Mouse (Mus musculus): ENCODE results near the gene Phf20. TPM values are rescaled to one million over a fixed set of nuclear protein-coding genes. Genes with fewer than 3 reads are reported as not detected.
A peak's percentile ranks its signal among the peaks of the same experiment; 100 is the strongest.

Gene Phf20
- 68.1 and 75.5 TPM in 2 replicates for polyA plus RNA-seq (2016; fragmentation: Nextera tagmentation; extraction: Ambion mirVana)

GRCm38 (mm10) chr2:156196302-156197128 lies at the start of gene Phf20:
Gene Phf20, plus strand, starts transcription at chr2:156196466.
- peak within 1 kb of the TSS; percentile 98 for H3K27ac ChIP-seq
- peaks cover 20% of the 10 kb centered on the region for H3K36me3 ChIP-seq
- peaks cover 40% of the 10 kb centered on the region for H3K4me1 ChIP-seq
- H3K9me3 ChIP-seq (replicated peaks) = no peaks in the 10 kb centered on the region
- H3K4me3 ChIP-seq = peak within 1 kb of the TSS; percentile 84
- under 1% methylated on average over 88 of the region's 88 CpGs for WGBS
- no peaks in the 10 kb centered on the region for H3K27me3 ChIP-seq (ENCODE audit: low read depth, poor library complexity, severe bottlenecking)
- DNase-seq (ENCODE audit: low spot score) = peak; percentile 100

GRCm38 (mm10) chr2:156147316-156147915 lies 48.9 kb upstream of the Phf20 start:
- H3K36me3 ChIP-seq = peaks cover 62% of the 10 kb centered on the region
- no peak for DNase-seq (ENCODE audit: low spot score)
- 92% methylated on average over 3 of the region's 3 CpGs for WGBS
- peaks cover 10% of the 10 kb centered on the region for H3K4me1 ChIP-seq
- H3K9me3 ChIP-seq (replicated peaks) = no peaks in the 10 kb centered on the region
- no peaks in the 10 kb centered on the region for H3K27me3 ChIP-seq (ENCODE audit: low read depth, poor library complexity, severe bottlenecking)
- H3K4me3 ChIP-seq = no peak overlapping the region
- H3K27ac ChIP-seq = no peak overlapping the region

GRCm38 (mm10) chr2:156151538-156151937 lies 44.7 kb upstream of the Phf20 start:
- no peaks in the 10 kb centered on the region for H3K27me3 ChIP-seq (ENCODE audit: low read depth, poor library complexity, severe bottlenecking)
- no peak overlapping the region for H3K27ac ChIP-seq
- DNase-seq (ENCODE audit: low spot score) = no peak
- H3K4me1 ChIP-seq = peaks cover 7% of the 10 kb centered on the region; the same call in 1 of the 2 replicates
- no peak overlapping the region for H3K4me3 ChIP-seq
- peaks cover 100% of the 10 kb centered on the region for H3K36me3 ChIP-seq
- H3K9me3 ChIP-seq (replicated peaks) = no peaks in the 10 kb centered on the region

- no peaks in the 10 kb centered on the region for H3K4me1 ChIP-seq
- H3K36me3 ChIP-seq = peaks cover 98% of the 10 kb centered on the region
- H3K27ac ChIP-seq = no peak overlapping the region
- H3K4me3 ChIP-seq = no peak overlapping the region
- WGBS = 100% methylated on average over 1 of the region's 1 CpGs
- DNase-seq (ENCODE audit: low spot score) = no peak
- no peaks in the 10 kb centered on the region for H3K27me3 ChIP-seq (ENCODE audit: low read depth, poor library complexity, severe bottlenecking)
- no peaks in the 10 kb centered on the region for H3K9me3 ChIP-seq (replicated peaks)
Observed at GRCm38 (mm10) chr2:156165478-156165877, 30.8 kb upstream of the Phf20 start.

- no peaks in the 10 kb centered on the region for H3K9me3 ChIP-seq (replicated peaks)
- H3K27ac ChIP-seq = no peak overlapping the region
- WGBS = 97% methylated on average over 5 of the region's 5 CpGs
Observed at GRCm38 (mm10) chr2:156166557-156166956, 29.7 kb upstream of the Phf20 start.

GRCm38 (mm10) chr2:156177079-156177478 lies 19.2 kb upstream of the Phf20 start:
- no peak for DNase-seq (ENCODE audit: low spot score)
- 92% methylated on average over 6 of the region's 6 CpGs for WGBS

More at GRCm38 (mm10) chr2:156166557-156166956, 29.7 kb upstream of the Phf20 start:
- Histone ChIP-seq H3K4me3 (no peak overlapping the region), H3K27me3 (ENCODE audit: low read depth, poor library complexity, severe bottlenecking) (no peaks in the 10 kb centered on the region), H3K4me1 (no peaks in the 10 kb centered on the region), H3K36me3 (peaks cover 98% of the 10 kb centered on the region)
- no peak for DNase-seq (ENCODE audit: low spot score)

GRCm38 (mm10) chr2:156177651-156178050 lies 18.6 kb upstream of the Phf20 start:
- H3K27ac ChIP-seq = no peak overlapping the region
- no peaks in the 10 kb centered on the region for H3K27me3 ChIP-seq (ENCODE audit: low read depth, poor library complexity, severe bottlenecking)
- 93% methylated on average over 7 of the region's 7 CpGs for WGBS
- H3K36me3 ChIP-seq = peaks cover 67% of the 10 kb centered on the region
- no peak for DNase-seq (ENCODE audit: low spot score)
- peak overlapping the region; percentile 90 for H3K4me3 ChIP-seq
- no peaks in the 10 kb centered on the region for H3K9me3 ChIP-seq (replicated peaks)
- peaks cover 20% of the 10 kb centered on the region for H3K4me1 ChIP-seq

More at GRCm38 (mm10) chr2:156177079-156177478, 19.2 kb upstream of the Phf20 start:
- Histone ChIP-seq H3K4me3 (no peak overlapping the region), H3K4me1 (peaks cover 20% of the 10 kb centered on the region), H3K27me3 (ENCODE audit: low read depth, poor library complexity, severe bottlenecking) (no peaks in the 10 kb centered on the region), H3K27ac (no peak overlapping the region), H3K9me3 (replicated peaks) (no peaks in the 10 kb centered on the region), H3K36me3 (peaks cover 73% of the 10 kb centered on the region)

- H3K4me1 ChIP-seq = peaks cover 20% of the 10 kb centered on the region
- DNase-seq (ENCODE audit: low spot score) = peak; percentile 88
- no peaks in the 10 kb centered on the region for H3K27me3 ChIP-seq (ENCODE audit: low read depth, poor library complexity, severe bottlenecking)
- H3K9me3 ChIP-seq (replicated peaks) = no peaks in the 10 kb centered on the region
- peak overlapping the region; percentile 100 for H3K27ac ChIP-seq
- peak overlapping the region; percentile 90 for H3K4me3 ChIP-seq
- 1% methylated on average over 47 of the region's 47 CpGs for WGBS
- H3K36me3 ChIP-seq = peaks cover 51% of the 10 kb centered on the region
Observed at GRCm38 (mm10) chr2:156179046-156179795, 17.0 kb upstream of the Phf20 start.

- Histone ChIP-seq H3K36me3 (peaks cover 46% of the 10 kb centered on the region), H3K27me3 (ENCODE audit: low read depth, poor library complexity, severe bottlenecking) (no peaks in the 10 kb centered on the region), H3K9me3 (replicated peaks) (no peaks in the 10 kb centered on the region), H3K27ac (peak overlapping the region; percentile 100), H3K4me3 (peak overlapping the region; percentile 90), H3K4me1 (peaks cover 20% of the 10 kb centered on the region)
- DNase-seq (ENCODE audit: low spot score) = no peak
- WGBS = under 1% methylated on average over 39 of the region's 41 CpGs
Observed at GRCm38 (mm10) chr2:156179796-156180093, 16.5 kb upstream of the Phf20 start.

- H3K27me3 ChIP-seq (ENCODE audit: low read depth, poor library complexity, severe bottlenecking) = no peaks in the 10 kb centered on the region
- peak; percentile 100 for DNase-seq (ENCODE audit: low spot score)
- H3K27ac ChIP-seq = peak within 1 kb of the TSS; percentile 100
- H3K4me3 ChIP-seq = peak within 1 kb of the TSS; percentile 90
- H3K36me3 ChIP-seq = peaks cover 41% of the 10 kb centered on the region
- no peaks in the 10 kb centered on the region for H3K9me3 ChIP-seq (replicated peaks)
- WGBS = under 1% methylated on average over 47 of the region's 47 CpGs
- peaks cover 20% of the 10 kb centered on the region for H3K4me1 ChIP-seq
Observed at GRCm38 (mm10) chr2:156180094-156180821, 16.0 kb upstream of the Phf20 start, which contains the start of gene Rbm39. Gene Rbm39, minus strand, starts transcription at chr2:156180238.

GRCm38 (mm10) chr2:156180824-156181590 lies 15.3 kb upstream of the Phf20 start:
- WGBS = 21% methylated on average over 8 of the region's 8 CpGs
- no peaks in the 10 kb centered on the region for H3K9me3 ChIP-seq (replicated peaks)
- DNase-seq (ENCODE audit: low spot score) = no peak
- H3K4me3 ChIP-seq = peak overlapping the region; percentile 90
- peaks cover 34% of the 10 kb centered on the region for H3K36me3 ChIP-seq
- H3K27me3 ChIP-seq (ENCODE audit: low read depth, poor library complexity, severe bottlenecking) = no peaks in the 10 kb centered on the region
- H3K27ac ChIP-seq = peak overlapping the region; percentile 100
- peaks cover 20% of the 10 kb centered on the region for H3K4me1 ChIP-seq

- WGBS = 86% methylated on average over 2 of the region's 2 CpGs
- no peak overlapping the region for H3K4me3 ChIP-seq
Observed at GRCm38 (mm10) chr2:156181592-156181991, 14.7 kb upstream of the Phf20 start.

More at GRCm38 (mm10) chr2:156181592-156181991, 14.7 kb upstream of the Phf20 start:
- H3K27ac ChIP-seq = no peak overlapping the region
- H3K4me1 ChIP-seq = peaks cover 20% of the 10 kb centered on the region
- DNase-seq (ENCODE audit: low spot score) = no peak
- H3K27me3 ChIP-seq (ENCODE audit: low read depth, poor library complexity, severe bottlenecking) = no peaks in the 10 kb centered on the region
- H3K9me3 ChIP-seq (replicated peaks) = no peaks in the 10 kb centered on the region
- peaks cover 28% of the 10 kb centered on the region for H3K36me3 ChIP-seq

All from limb, embryonic 10.5 days (tissue).